Mouse (Mus musculus) myocyte (in vitro differentiated cells): ENCODE results near the gene Fbxo47.

Source experiments
- CEBPB ChIP-seq: IDR thresholded peaks from 2 replicates; pipeline ENCODE4 v1.6.1; 2011; ENCODE audit warnings: mild to moderate bottlenecking, moderate library complexity; ENCODE audit not compliant: poor library complexity, insufficient read depth, severe bottlenecking
- POLR2A ChIP-seq: IDR thresholded peaks from one replicate; pipeline ENCODE4 v1.6.1; 2011; ENCODE audit warnings: low read depth, mild to moderate bottlenecking, control low read depth, moderate library complexity; ENCODE audit not compliant: insufficient read length
- USF1 ChIP-seq: IDR thresholded peaks from one replicate; pipeline ENCODE4 v1.6.1; 2011; ENCODE audit warnings: low read depth, mild to moderate bottlenecking, control low read depth, moderate library complexity

GRCm38 (mm10) chr11:97805662-97806612 is 78.0 kb downstream of the Fbxo47 start:
- TF ChIP-seq POLR2A (no peak), USF1 (no peak), CEBPB (no peak)
